Mouse (Mus musculus) naive thymus-derived CD4-positive, alpha-beta T cell, adult 5 months (primary cell): ENCODE measurements around the gene Wdsub1. TPM values are rescaled to one million over a fixed set of nuclear protein-coding genes. Genes with fewer than 3 reads are reported as not detected.

Source experiments
- polyA plus RNA-seq: library from polyadenylated mRNA; unstranded; fragments of 100-300 nt; shearing (Covaris generic); gene quantifications from one replicate; pipeline ENCODE4 v1.2.1, GENCODE M21; 2017

Wdsub1 gene
- polyA plus RNA-seq, result 7.1 TPM

DNA sequence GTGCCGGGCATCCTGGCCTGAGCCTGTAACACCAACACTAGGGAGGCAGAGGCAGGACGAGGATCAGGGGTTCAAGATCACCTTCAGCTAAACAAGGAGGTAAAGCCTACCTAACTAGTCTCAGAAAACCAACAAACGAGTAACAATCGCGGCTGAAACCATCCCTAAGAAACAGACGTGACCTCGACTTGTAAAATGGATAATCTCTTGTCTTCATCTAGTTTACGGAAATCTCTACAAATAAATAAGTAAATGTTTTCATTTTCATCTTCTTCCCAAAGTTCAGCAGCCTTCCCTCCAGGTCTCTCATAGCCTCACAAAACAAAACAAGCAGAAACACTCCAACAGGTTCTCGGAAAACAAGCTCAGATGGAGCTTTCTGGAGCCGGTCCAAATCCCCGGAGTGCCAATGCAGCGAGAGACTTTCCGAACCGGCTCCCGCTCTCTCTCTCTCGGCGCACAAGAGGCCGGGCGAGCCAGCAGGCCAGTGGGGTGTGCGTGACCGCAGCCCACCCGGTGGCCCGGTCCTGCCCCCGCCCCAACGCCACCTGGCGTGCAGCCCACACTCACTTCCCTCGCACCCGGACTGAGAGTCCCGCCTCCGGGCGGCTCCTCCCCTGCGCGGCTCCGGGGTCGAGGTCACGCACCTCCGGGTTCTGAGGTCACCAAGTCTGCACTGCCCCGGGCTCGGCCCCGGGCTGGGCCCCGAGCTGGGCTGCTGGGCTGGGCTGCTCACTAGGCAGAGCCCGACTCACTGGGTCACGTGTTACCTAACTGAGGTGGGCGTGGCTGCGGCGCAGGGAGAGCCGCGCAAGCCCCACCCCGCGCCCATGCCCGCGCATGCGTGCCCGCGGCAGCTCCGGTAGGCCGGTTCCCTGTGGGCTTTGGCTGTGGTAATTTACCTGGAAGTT, at the start of gene Wdsub1:
Wdsub1 (minus strand) TSS at position 761 of the 911 bp plus-strand sequence.

